Mouse (Mus musculus) liver, embryonic 16.5 days (tissue): ENCODE measurements around the gene Adgrg1. TPM values are rescaled to one million over a fixed set of nuclear protein-coding genes. Genes with fewer than 3 reads are reported as not detected.

ENCODE experiments used
- ATAC-seq: fragments of 200-750 bp; cut with Nextera tagmentation; 2 replicates; pipeline ENCODE4 v1.8.0; 2017; ENCODE audit warnings: low read depth, mild to moderate bottlenecking, moderate number of reproducible peaks, moderate library complexity
- H3K27ac ChIP-seq: fragments of 300-500 bp; sonication (generic); 2 replicates; pipeline ENCODE4 v1.5.1; 2014; ENCODE audit warnings: mild to moderate bottlenecking, low read length
- H3K27me3 ChIP-seq: fragments of 300-500 bp; sonication (generic); 2 replicates; pipeline ENCODE4 v1.6.1; 2014; ENCODE audit warnings: low read depth, low read length, mixed read lengths; ENCODE audit not compliant: control insufficient read depth, insufficient read depth
- H3K36me3 ChIP-seq: fragments of 300-500 bp; sonication (generic); 2 replicates; pipeline ENCODE4 v1.6.1; 2014; ENCODE audit warnings: mild to moderate bottlenecking; ENCODE audit not compliant: control insufficient read depth, insufficient read depth
- H3K4me1 ChIP-seq: fragments of 300-500 bp; sonication (generic); 2 replicates; pipeline ENCODE4 v1.6.1; 2014; ENCODE audit warnings: low read depth, low read length, mixed read lengths; ENCODE audit not compliant: control insufficient read depth
- H3K4me2 ChIP-seq: fragments of 300-500 bp; sonication (generic); 2 replicates; pipeline ENCODE4 v1.6.1; 2014; ENCODE audit warnings: low read depth, low read length, mixed read lengths
- H3K4me3 ChIP-seq: fragments of 300-500 bp; sonication (generic); 2 replicates; pipeline ENCODE4 v1.5.1; 2014; ENCODE audit warnings: low read depth, mild to moderate bottlenecking, low read length
- H3K9ac ChIP-seq: fragments of 300-500 bp; sonication (generic); 2 replicates; pipeline ENCODE4 v1.6.1; 2014; ENCODE audit warnings: low read depth, low read length
- H3K9me3 ChIP-seq: fragments of 300-500 bp; sonication (generic); replicated peaks from 2 replicates; pipeline ENCODE4 v1.6.1; 2016; ENCODE audit warnings: low read length; ENCODE audit not compliant: control insufficient read depth
- WGBS: fragments of 180-500 bp; shearing (Covaris S2); extraction: QIAGEN DNeasy Blood & Tissue Kit; methylation state at CpG from one replicate; pipeline ENCODE4 v1.1.7; 2014; ENCODE audit not compliant: insufficient replicate concordance; 5-methylcytosine and 5-hydroxymethylcytosine counted together
- polyA plus RNA-seq: library from polyadenylated mRNA; unstranded; fragments of >200 nt; fragmentation: Nextera tagmentation; extraction: Ambion mirVana; gene quantifications from 2 replicates; pipeline ENCODE4 v1.2.1, GENCODE M21; 2015

Adgrg1 gene
- polyA plus RNA-seq, 1 experiment from 2014 or later, result 50.6 TPM

DNA sequence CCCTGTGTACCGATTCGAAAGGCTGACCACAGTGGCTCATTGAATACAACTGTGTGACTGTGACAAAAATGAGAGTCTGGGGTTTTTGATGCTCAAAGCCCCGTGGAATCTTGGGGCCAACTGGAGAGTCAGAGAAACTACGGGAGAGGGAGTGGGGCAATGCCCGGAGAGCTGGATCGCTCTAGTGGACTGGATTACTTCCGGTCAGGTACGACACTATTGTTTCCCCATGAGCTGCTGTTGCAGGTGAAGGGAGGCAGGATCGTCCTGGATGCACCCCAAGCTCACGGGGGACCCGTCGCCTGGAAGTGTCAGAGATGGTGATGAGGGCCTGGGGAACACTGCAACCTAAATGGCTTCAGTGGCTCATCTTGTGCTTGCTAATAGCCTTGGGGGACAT, 21.5 kb downstream of the Adgrg1 start:
- Histone ChIP-seq H3K27ac (no peak overlapping the region), H3K36me3 (peaks cover 3% of the 10 kb centered on the region; the same call in 1 of the 2 replicates), H3K27me3 (no peaks in the 10 kb centered on the region), H3K4me3 (no peak overlapping the region), H3K4me1 (peaks cover 73% of the 10 kb centered on the region), H3K4me2 (no peak overlapping the region), H3K9me3 (no peaks in the 10 kb centered on the region), H3K9ac (peak overlapping the region; percentile 16; the same call in 1 of the 2 replicates)
- ATAC-seq, result no peak
- WGBS, result 76% methylated on average over 12 of the region's 12 CpGs

DNA sequence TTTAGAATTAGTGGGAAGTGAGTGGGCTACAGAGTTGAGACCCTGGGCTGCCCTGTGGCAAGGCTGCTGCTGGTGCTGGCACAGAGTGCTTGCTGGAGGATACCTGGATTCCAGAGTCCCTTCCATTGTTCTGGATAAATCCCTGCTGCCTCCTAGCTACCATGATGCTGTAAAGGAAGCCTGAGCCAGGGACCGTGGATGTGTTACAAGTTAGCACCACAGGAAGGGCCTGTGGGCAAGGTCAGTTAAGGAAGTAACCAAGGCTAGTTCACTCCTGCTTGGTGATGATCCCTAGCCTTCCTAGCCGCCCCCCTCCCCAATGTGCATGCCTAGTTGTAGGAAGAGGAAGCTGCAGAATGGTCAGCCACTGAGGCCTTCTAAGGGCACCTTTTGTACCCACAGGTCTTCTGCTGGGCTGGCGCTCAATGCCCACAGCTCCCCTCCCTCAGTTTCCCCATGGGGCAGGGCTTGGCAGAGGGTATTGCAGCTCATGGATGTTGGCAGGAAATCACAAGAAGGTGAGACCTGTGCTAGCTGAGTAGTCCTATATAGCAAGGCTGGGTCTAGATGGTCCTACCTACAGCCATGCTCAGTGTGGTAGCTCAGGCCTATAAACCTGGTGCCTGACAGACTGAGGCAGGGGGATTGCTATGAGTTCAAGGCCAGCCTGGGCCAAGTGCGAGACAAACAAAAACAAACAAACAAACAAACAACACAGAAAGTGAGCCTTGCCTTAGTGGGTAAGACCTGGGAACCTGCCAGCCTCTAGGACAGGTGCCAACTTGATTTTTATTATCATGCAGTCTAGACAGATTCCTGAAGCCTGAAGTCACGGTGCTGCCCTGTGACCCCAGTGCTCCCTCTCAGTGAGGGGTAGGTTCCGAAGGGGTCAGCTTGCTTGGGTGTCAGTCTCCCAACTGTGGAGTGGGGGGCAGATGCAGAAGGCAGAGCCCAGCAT, 22.6 kb downstream of the Adgrg1 start:
- H3K4me3 ChIP-seq, result no peak overlapping the region
- 52% methylated on average over 6 of the region's 6 CpGs for WGBS
- no peak for ATAC-seq
- H3K27ac ChIP-seq, result no peak overlapping the region
- H3K9ac ChIP-seq, result no peak overlapping the region
- H3K9me3 ChIP-seq, result no peaks in the 10 kb centered on the region
- peaks cover 72% of the 10 kb centered on the region for H3K4me1 ChIP-seq
- no peak overlapping the region for H3K4me2 ChIP-seq
- H3K36me3 ChIP-seq, result peaks cover 6% of the 10 kb centered on the region; the same call in 1 of the 2 replicates
- no peaks in the 10 kb centered on the region for H3K27me3 ChIP-seq

DNA sequence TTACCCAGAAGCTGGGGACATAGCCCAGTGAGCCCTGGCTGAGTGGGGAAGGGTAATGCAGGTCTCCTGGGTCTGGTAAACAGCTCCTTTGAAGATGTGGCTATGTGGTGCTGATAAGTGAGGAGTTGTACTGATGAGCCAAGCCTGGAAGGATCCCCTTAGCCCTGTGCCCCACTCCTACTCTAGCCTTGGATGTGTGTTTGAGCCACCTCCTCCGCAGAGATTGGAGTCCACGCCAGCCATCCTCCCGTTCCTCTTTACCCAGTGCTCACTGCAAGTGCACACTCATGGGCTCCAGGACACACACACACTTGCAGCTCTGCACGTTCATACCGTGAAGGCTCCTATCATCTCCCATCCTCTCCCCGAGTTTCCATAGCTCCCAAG, 23.3 kb downstream of the Adgrg1 start:
- Histone ChIP-seq H3K4me2 (no peak overlapping the region), H3K9ac (no peak overlapping the region)

DNA sequence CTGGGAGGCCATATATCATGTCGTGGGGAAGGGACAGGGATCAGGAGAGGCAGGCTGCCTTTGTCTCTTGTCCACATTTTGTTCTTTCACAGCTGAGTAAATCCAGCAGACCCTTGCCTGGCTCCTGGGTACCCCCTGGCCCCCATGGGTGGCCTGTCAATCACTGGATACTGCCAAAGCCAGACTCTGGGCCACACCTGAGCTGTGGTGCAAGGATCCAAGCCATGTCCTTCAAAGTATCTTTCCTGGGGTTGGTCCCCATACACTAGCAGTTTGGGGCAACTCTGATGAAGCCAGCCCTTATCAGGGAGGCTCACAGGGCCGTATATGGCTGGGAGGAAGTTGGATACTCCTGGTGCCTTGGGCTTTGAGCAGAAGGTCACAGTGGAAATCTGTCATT, 23.9 kb downstream of the Adgrg1 start:
- Histone ChIP-seq H3K9me3 (no peaks in the 10 kb centered on the region), H3K4me1 (peaks cover 62% of the 10 kb centered on the region), H3K4me2 (no peak overlapping the region), H3K27me3 (no peaks in the 10 kb centered on the region), H3K9ac (no peak overlapping the region), H3K27ac (peak overlapping the region; percentile 22; the same call in 1 of the 2 replicates), H3K36me3 (peaks cover 14% of the 10 kb centered on the region), H3K4me3 (no peak overlapping the region)
- ATAC-seq, result no peak
- WGBS, result 24% methylated on average over 2 of the region's 2 CpGs

More for the DNA sequence above, 23.3 kb downstream of the Adgrg1 start:
- Histone ChIP-seq H3K36me3 (peaks cover 9% of the 10 kb centered on the region; the same call in 1 of the 2 replicates), H3K9me3 (no peaks in the 10 kb centered on the region), H3K27me3 (no peaks in the 10 kb centered on the region), H3K27ac (0 out of 2 replicates have a peak overlapping the region, but pooled peaks have one; percentile 22), H3K4me1 (peaks cover 68% of the 10 kb centered on the region), H3K4me3 (no peak overlapping the region)
- WGBS, result 35% methylated on average over 6 of the region's 6 CpGs
- no peak for ATAC-seq

DNA sequence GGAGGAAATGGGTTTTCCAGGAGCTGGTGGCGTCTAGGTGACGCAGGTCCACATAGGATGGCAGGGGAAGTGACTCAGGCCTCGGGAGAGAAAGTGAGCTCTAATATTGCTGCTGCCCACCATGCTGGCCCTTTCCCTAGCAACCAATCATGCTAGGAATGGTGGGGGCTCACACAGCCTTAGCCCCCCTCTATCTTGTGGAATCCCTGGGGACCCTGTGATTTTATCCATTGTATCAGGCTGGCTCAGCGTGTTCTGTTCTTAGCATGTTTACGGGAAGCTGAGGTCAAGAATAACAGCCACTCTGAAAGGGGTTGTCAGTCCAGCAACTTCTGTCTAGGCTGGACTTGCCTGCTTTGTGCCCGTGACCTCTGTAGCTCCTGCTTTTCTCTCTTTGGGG, 24.5 kb downstream of the Adgrg1 start:
- H3K27ac ChIP-seq, result no peak overlapping the region; the same call in 1 of the 2 replicates
- H3K4me2 ChIP-seq, result no peak overlapping the region
- H3K9ac ChIP-seq, result no peak overlapping the region
- H3K4me3 ChIP-seq, result no peak overlapping the region
- 61% methylated on average over 6 of the region's 6 CpGs for WGBS
- peaks cover 58% of the 10 kb centered on the region for H3K4me1 ChIP-seq
- no peak for ATAC-seq
- H3K27me3 ChIP-seq, result no peaks in the 10 kb centered on the region
- H3K9me3 ChIP-seq, result no peaks in the 10 kb centered on the region
- H3K36me3 ChIP-seq, result peaks cover 20% of the 10 kb centered on the region

DNA sequence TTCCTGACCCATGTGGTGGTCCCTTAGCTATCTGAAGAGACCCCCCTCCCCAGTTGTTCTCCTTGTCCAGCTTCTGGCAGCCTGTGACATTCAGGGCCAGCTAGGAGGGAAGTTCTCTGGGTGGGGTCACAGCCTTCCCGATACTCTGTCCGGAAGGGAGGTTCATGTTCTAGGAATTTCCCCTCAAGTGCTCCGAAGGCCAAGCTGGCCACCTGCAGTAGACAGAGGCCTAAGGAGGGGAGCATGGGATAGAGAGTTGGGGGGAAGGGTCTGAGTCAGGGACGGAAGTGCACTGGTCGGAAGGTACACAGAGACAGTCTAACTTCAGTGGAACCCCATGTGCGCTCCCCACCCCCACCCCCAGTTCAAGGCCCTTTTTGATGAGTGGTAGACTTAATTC, 25.4 kb downstream of the Adgrg1 start:
- Histone ChIP-seq H3K4me1 (peaks cover 52% of the 10 kb centered on the region), H3K9ac (no peak overlapping the region), H3K27me3 (no peaks in the 10 kb centered on the region), H3K9me3 (no peaks in the 10 kb centered on the region), H3K4me2 (no peak overlapping the region), H3K27ac (peak overlapping the region; percentile 31; the same call in 1 of the 2 replicates), H3K36me3 (peaks cover 24% of the 10 kb centered on the region), H3K4me3 (no peak overlapping the region)
- no peak for ATAC-seq
- WGBS, result 44% methylated on average over 6 of the region's 6 CpGs

DNA sequence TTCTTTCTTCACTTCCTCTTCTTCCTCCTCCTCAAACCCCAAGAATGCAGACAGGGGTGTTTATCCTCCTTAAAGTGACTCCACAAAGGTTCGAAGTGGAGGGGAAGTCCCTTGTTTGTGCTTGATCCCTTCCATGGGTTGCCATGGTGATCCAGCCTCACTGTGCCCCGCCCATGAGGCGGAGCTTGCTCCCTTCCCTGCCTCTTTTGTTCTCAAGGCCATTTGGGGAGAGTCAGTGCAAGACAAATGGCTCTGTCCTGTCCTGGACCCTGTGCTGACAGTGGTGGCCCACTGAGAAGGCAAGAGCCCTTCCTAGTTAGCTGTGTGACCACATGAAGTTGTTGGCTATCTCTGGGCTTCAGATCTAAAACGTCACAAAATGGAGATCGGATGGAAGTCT, 26.1 kb downstream of the Adgrg1 start:
- ATAC-seq, result peak; percentile 30; the same call in 1 of the 2 replicates
- Histone ChIP-seq H3K4me1 (peaks cover 52% of the 10 kb centered on the region), H3K9me3 (no peaks in the 10 kb centered on the region), H3K27ac (0 out of 2 replicates have a peak overlapping the region, but pooled peaks have one; percentile 2), H3K9ac (no peak overlapping the region), H3K4me2 (no peak overlapping the region), H3K36me3 (peaks cover 31% of the 10 kb centered on the region), H3K27me3 (no peaks in the 10 kb centered on the region), H3K4me3 (no peak overlapping the region)
- 19% methylated on average over 5 of the region's 5 CpGs for WGBS

DNA sequence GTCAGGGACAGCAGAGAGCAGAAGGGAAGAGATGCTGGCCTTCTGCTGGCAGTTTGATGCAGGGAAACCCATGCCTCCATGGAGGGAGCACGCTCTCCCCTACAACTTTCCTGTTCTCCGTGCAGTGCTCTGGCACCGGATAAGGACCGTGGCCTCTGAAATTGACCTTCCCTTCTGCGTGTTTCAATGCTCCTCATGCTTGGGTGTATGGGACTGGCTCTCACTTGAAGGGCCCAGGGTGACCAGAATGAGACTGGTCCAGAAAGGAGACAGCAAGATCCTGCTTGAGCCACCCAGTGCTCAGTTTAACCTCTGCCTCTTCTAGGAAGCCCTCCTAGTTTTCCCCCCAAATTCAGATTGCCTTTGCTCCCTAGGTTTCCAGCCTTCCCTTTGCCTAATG, 26.6 kb downstream of the Adgrg1 start:
- 55% methylated on average over 5 of the region's 5 CpGs for WGBS

DNA sequence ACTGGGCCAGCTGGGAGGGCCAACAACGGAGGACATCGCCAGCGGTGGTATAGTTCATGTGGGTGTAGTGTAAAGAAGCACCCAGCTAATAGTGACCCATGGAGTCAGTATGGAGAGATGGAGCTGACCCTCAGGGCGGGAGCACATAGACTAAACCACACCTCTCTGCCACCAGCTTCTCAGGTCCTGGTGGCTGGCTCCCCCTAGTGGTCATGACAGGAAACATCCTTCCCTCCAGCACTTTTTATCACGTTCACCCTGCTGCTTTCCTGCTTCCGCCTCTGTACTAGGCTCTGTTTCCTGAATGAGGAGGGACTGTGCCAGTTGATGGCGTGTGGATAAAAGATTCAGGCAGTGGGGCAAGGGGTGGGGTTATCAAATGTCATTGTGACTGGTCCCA, 27.1 kb downstream of the Adgrg1 start:
- peaks cover 39% of the 10 kb centered on the region for H3K36me3 ChIP-seq
- H3K9ac ChIP-seq, result no peak overlapping the region
- peaks cover 52% of the 10 kb centered on the region for H3K4me1 ChIP-seq
- 3% methylated on average over 7 of the region's 7 CpGs for WGBS
- H3K27me3 ChIP-seq, result no peaks in the 10 kb centered on the region
- H3K27ac ChIP-seq, result no peak overlapping the region
- ATAC-seq, result peak; percentile 66
- H3K4me3 ChIP-seq, result no peak overlapping the region
- no peaks in the 10 kb centered on the region for H3K9me3 ChIP-seq
- no peak overlapping the region for H3K4me2 ChIP-seq

More for the DNA sequence above, 26.6 kb downstream of the Adgrg1 start:
- no peaks in the 10 kb centered on the region for H3K27me3 ChIP-seq
- no peak overlapping the region for H3K9ac ChIP-seq
- H3K9me3 ChIP-seq, result no peaks in the 10 kb centered on the region
- 0 out of 2 replicates have a peak, but pooled peaks have one; percentile 2 for ATAC-seq
- H3K4me2 ChIP-seq, result no peak overlapping the region
- H3K4me3 ChIP-seq, result no peak overlapping the region
- 0 out of 2 replicates have a peak overlapping the region, but pooled peaks have one; percentile 2 for H3K27ac ChIP-seq
- H3K4me1 ChIP-seq, result peaks cover 52% of the 10 kb centered on the region
- H3K36me3 ChIP-seq, result peaks cover 36% of the 10 kb centered on the region
